Mouse (Mus musculus): Measurements from ENCODE around the gene Aif1.

GRCm38 (mm10) chr17:35175968-35176367 is at the start of gene Aif1:
- TF ChIP-seq CTCF (IDR thresholded peaks at IDR 0.05; ENCODE audit: borderline replicate concordance, insufficient read depth, low read depth, low read length) = no peak
- TF ChIP-seq POLR2A (IDR thresholded peaks at IDR 0.05; ENCODE audit: borderline replicate concordance, insufficient read depth, low read length) = no peak

All from cerebellum, adult 2 months (tissue).